Mouse (Mus musculus) C2C12 (cell line): ENCODE measurements around the gene Cd47. TPM values are rescaled to one million over a fixed set of nuclear protein-coding genes. Genes with fewer than 3 reads are reported as not detected.

ENCODE experiments used
- H3K27me3 ChIP-seq: one replicate; pipeline ENCODE4 v1.6.1; 2011; ENCODE audit not compliant: control insufficient read depth, insufficient read depth, insufficient read length
- H3K36me3 ChIP-seq: one replicate; pipeline ENCODE4 v1.6.1; 2011; ENCODE audit not compliant: control insufficient read depth, insufficient read depth
- H3K4me3 ChIP-seq: one replicate; pipeline ENCODE4 v1.5.1; 2011; ENCODE audit warnings: mild to moderate bottlenecking, control low read depth; ENCODE audit not compliant: poor library complexity, insufficient read depth, severe bottlenecking
- H3K79me2 ChIP-seq: one replicate; pipeline ENCODE4 v1.6.1; 2011; ENCODE audit not compliant: control insufficient read depth, insufficient read depth
- H3K79me3 ChIP-seq: one replicate; pipeline ENCODE4 v1.6.1; 2011; ENCODE audit warnings: low read depth, control low read depth
- H3ac ChIP-seq: one replicate; pipeline ENCODE3; 2011; ENCODE audit warnings: low read depth; ENCODE audit not compliant: control insufficient read depth, insufficient read length
- CEBPB ChIP-seq: IDR thresholded peaks from one replicate; pipeline ENCODE4 v1.6.1; 2011; ENCODE audit warnings: low read depth, mild to moderate bottlenecking, control low read depth, moderate library complexity
- CTCF ChIP-seq: IDR thresholded peaks from one replicate; pipeline ENCODE4 v1.5.1; 2011; ENCODE audit not compliant: control insufficient read depth, insufficient read depth, insufficient read length
- FOSL1 ChIP-seq: IDR thresholded peaks from one replicate; pipeline ENCODE4 v1.8.0; 2011; ENCODE audit warnings: mild to moderate bottlenecking, low read length; ENCODE audit not compliant: poor library complexity, insufficient read depth, severe bottlenecking
- MAX ChIP-seq: IDR thresholded peaks from one replicate; pipeline ENCODE4 v1.6.1; 2011; ENCODE audit warnings: mild to moderate bottlenecking, control low read depth
- MYOD1 ChIP-seq: IDR thresholded peaks from one replicate; pipeline ENCODE4 v1.6.1; 2011; ENCODE audit warnings: low read depth; ENCODE audit not compliant: control insufficient read depth, insufficient read length
- MYOG ChIP-seq: IDR thresholded peaks from one replicate; pipeline ENCODE4 v1.6.1; 2011; ENCODE audit not compliant: control insufficient read depth, insufficient read length; ENCODE audit errors: extremely low read depth
- USF1 ChIP-seq: IDR thresholded peaks from one replicate; pipeline ENCODE4 v1.6.1; 2011; ENCODE audit warnings: low read depth, mild to moderate bottlenecking, control low read depth, moderate library complexity
- polyA plus RNA-seq: library from polyadenylated mRNA; unstranded; fragments of >200 nt; fragmentation: generic; extraction: Trizol; gene quantifications from one replicate; pipeline ENCODE4 v1.2.1, GENCODE M21; 2012; ENCODE audit warnings: missing spikeins

Gene Cd47
- polyA plus RNA-seq, 1 experiment = 76.0 TPM

- Histone ChIP-seq H3K36me3 (no peaks in the 10 kb centered on the region), H3ac (no peak overlapping the region)
- no peak for TF ChIP-seq USF1
- no peak for TF ChIP-seq MAX
- TF ChIP-seq FOSL1 = no peak
- TF ChIP-seq MYOG = no peak
These were observed 32.0 kb downstream of the Cd47 start for GRCm38 (mm10) chr16:49832339-49832738.

GRCm38 (mm10) chr16:49834130-49834693 is 33.9 kb downstream of the Cd47 start:
- H3K79me2 ChIP-seq = no peaks in the 10 kb centered on the region
- TF ChIP-seq USF1 (no peak), MYOD1 (no peak), MYOG (no peak), FOSL1 (no peak), CEBPB (no peak), MAX (no peak), CTCF (no peak)
- H3K36me3 ChIP-seq = no peaks in the 10 kb centered on the region
- H3K79me3 ChIP-seq = no peaks in the 10 kb centered on the region
- H3K4me3 ChIP-seq = no peak overlapping the region
- H3ac ChIP-seq = no peak overlapping the region
- H3K27me3 ChIP-seq = no peaks in the 10 kb centered on the region

More at GRCm38 (mm10) chr16:49832339-49832738, 32.0 kb downstream of the Cd47 start:
- H3K79me3 ChIP-seq = no peaks in the 10 kb centered on the region
- no peaks in the 10 kb centered on the region for H3K79me2 ChIP-seq
- H3K4me3 ChIP-seq = no peak overlapping the region
- no peaks in the 10 kb centered on the region for H3K27me3 ChIP-seq

DNA sequence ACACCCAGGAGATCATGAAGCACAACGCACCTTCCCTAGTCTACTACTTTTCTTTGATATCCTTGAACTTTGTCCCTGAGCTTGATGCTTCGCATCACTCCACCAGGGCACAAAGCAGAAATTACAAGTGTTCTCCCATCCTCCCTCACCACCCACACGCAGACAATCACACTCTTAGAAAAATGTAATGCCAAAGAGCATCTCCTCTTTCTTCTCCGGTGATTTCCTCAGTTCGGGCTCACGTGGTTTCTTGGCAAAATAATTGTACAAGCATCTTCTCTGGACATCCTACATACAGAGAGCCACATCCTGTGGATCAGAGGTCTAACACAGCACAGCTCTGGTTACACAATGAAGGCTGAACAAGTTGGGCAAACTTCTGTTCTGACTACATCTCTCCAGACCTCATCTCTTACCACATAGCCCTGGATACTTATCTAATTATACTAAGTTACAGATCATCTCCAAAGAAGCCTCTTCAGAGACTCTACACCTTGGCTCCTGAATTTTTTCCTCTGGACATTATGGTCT is 36.4 kb downstream of the Cd47 start:
- TF ChIP-seq USF1 (no peak), CTCF (no peak), MYOD1 (no peak), MYOG (no peak), MAX (no peak), FOSL1 (no peak), CEBPB (no peak)
- Histone ChIP-seq H3K36me3 (no peaks in the 10 kb centered on the region), H3K4me3 (no peak overlapping the region), H3K79me2 (no peaks in the 10 kb centered on the region), H3ac (no peak overlapping the region), H3K27me3 (no peaks in the 10 kb centered on the region), H3K79me3 (no peaks in the 10 kb centered on the region)

DNA sequence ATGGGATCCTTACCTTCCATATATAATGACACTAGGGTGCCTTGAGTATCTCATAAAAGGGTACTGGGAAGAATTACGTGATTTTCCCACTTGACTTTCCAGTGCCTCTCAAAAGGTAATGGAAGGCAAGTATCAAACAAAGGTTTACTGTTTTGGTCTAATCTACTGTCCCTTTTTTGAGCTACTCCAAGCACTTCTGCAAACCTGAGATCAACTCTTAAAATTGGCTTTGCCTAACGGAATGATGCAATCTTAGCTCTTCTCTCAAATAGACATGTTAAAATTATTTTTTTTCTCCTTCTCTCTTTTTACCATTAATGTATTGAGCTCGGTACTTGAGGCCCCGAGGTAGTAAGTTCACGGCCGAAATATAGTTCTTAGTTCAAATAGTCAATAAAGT is 38.6 kb downstream of the Cd47 start:
- no peak overlapping the region for H3ac ChIP-seq
- no peaks in the 10 kb centered on the region for H3K79me2 ChIP-seq
- no peaks in the 10 kb centered on the region for H3K79me3 ChIP-seq
- H3K4me3 ChIP-seq = no peak overlapping the region
- no peak for TF ChIP-seq FOSL1
- no peak for TF ChIP-seq USF1
- TF ChIP-seq CEBPB = no peak
- no peak for TF ChIP-seq MYOD1
- TF ChIP-seq MAX = no peak
- no peak for TF ChIP-seq CTCF
- no peak for TF ChIP-seq MYOG
- no peaks in the 10 kb centered on the region for H3K36me3 ChIP-seq
- H3K27me3 ChIP-seq = no peaks in the 10 kb centered on the region

- TF ChIP-seq USF1 (peak; percentile 96), CEBPB (no peak), FOSL1 (peak; percentile 50), MYOD1 (no peak), MYOG (no peak), CTCF (no peak), MAX (no peak)
- Histone ChIP-seq H3ac (peak overlapping the region; percentile 50), H3K4me3 (no peak overlapping the region), H3K79me3 (no peaks in the 10 kb centered on the region), H3K27me3 (no peaks in the 10 kb centered on the region), H3K36me3 (no peaks in the 10 kb centered on the region), H3K79me2 (no peaks in the 10 kb centered on the region)
These were observed 39.6 kb downstream of the Cd47 start for GRCm38 (mm10) chr16:49839681-49840535.
